In genomic region chr4:97868307-97868937, GRCm38 (mm10) we compare ENCODE assay signal across 9 mouse cellular contexts.
DNase-seq lines count a peak whose midpoint lies in the region; ATAC-seq and TF ChIP-seq lines count a peak whose summit lies in the region.
"Had no signal": no experiment of that assay in that cellular context is flagged by ENCODE, and none has a peak within 500 bp of the region (broad histone marks: within the 10 kb centered on the region; RNA-seq: fewer than 3 reads in every experiment).

No protein-coding gene starts in this region.

- H3K4me3 ChIP-seq in brown adipose tissue, adult 24 weeks (ENCODE audit: insufficient read depth, low read depth, low read length) = peak overlapping the region; percentile 52
- H3K4me3 ChIP-seq in liver, postnatal 0 days (ENCODE audit: low read depth, low read length) = no peak overlapping the region
- H3K4me3 ChIP-seq in stomach, embryonic 15.5 days (replicated peaks) = peak overlapping the region; percentile 29
- H3K4me3 ChIP-seq: myocyte had no signal

- WGBS in liver, postnatal 0 days (ENCODE audit: insufficient replicate concordance) = 61% methylated on average over 10 of the region's 10 CpGs
- WGBS in stomach, embryonic 15.5 days = 38% methylated on average over 10 of the region's 10 CpGs

- H3K9ac ChIP-seq in liver, postnatal 0 days (replicated peaks) = 0 out of 2 replicates have a peak overlapping the region, but pooled peaks have one; percentile 6
- no peak overlapping the region for H3K9ac ChIP-seq in stomach, embryonic 15.5 days

- H3K27me3 ChIP-seq in liver, postnatal 0 days (ENCODE audit: insufficient read depth, low read length) = no peaks in the 10 kb centered on the region
- no peaks in the 10 kb centered on the region for H3K27me3 ChIP-seq in stomach, embryonic 15.5 days (replicated peaks)

- peak overlapping the region; percentile 11 for H3K4me2 ChIP-seq in liver, postnatal 0 days (ENCODE audit: low read depth, low read length)
- peak overlapping the region; percentile 51 for H3K4me2 ChIP-seq in stomach, embryonic 15.5 days

- no peak for TF ChIP-seq CTCF in liver, postnatal 0 days (IDR thresholded peaks at IDR 0.05; ENCODE audit: low read depth)

- H3K27ac ChIP-seq in brown adipose tissue, adult 24 weeks (replicated peaks; ENCODE audit: low read depth, low read length) = peak overlapping the region; percentile 89
- peak overlapping the region; percentile 90 for H3K27ac ChIP-seq in liver, postnatal 0 days (ENCODE audit: low read depth)
- H3K27ac ChIP-seq in stomach, embryonic 15.5 days = peak overlapping the region; percentile 94

- H3K36me3 ChIP-seq in liver, postnatal 0 days (replicated peaks; ENCODE audit: insufficient read depth, low read length) = no peaks in the 10 kb centered on the region
- H3K36me3 ChIP-seq in stomach, embryonic 15.5 days = no peaks in the 10 kb centered on the region

- peak; percentile 63 for DNase-seq in gastrocnemius, adult 18-20 months (ENCODE audit: low spot score)
- DNase-seq in gastrocnemius, postnatal 10 days = no peak
- peak; percentile 74 to 78 for DNase-seq in heart, adult 9 months (ENCODE audit: low spot score in 2 of 2)
- DNase-seq in kidney, adult 8-10 months = peak; percentile 67 to 76
- peak; percentile 50 for DNase-seq in liver, postnatal 0 days

- no peaks in the 10 kb centered on the region for H3K9me3 ChIP-seq in liver, postnatal 0 days (ENCODE audit: low read length)
- no peaks in the 10 kb centered on the region for H3K9me3 ChIP-seq in stomach, embryonic 15.5 days

- H3K4me1 ChIP-seq in brown adipose tissue, adult 24 weeks (ENCODE audit: control insufficient read depth, insufficient read depth, insufficient read length, low read length) = peaks cover 22% of the 10 kb centered on the region
- H3K4me1 ChIP-seq in liver, postnatal 0 days (ENCODE audit: insufficient read depth) = peaks cover 17% of the 10 kb centered on the region
- H3K4me1 ChIP-seq in stomach, embryonic 15.5 days = peaks cover 20% of the 10 kb centered on the region

- ATAC-seq in liver, postnatal 0 days = peak; percentile 91
- 0 out of 2 replicates have a peak, but pooled peaks have one; percentile 3 for ATAC-seq in stomach, embryonic 15.5 days (ENCODE audit: insufficient read depth, low FRiP score, low read depth)
- no peak for ATAC-seq in erythroblast, adult 5-6 weeks (replicated peaks; ENCODE audit: low FRiP score, poor library complexity, severe bottlenecking)

- TF ChIP-seq EP300 in liver, postnatal 0 days (IDR thresholded peaks at IDR 0.05; ENCODE audit: low read depth) = no peak
